Mouse (Mus musculus): ENCODE results near the gene Topors.

GRCm38 (mm10) chr4:40253766-40254165, 15.9 kb downstream of the Topors start:
- TF ChIP-seq EP300 (IDR thresholded peaks at IDR 0.05; ENCODE audit: insufficient read depth, low read depth, low read length) (no peak), CTCF (IDR thresholded peaks at IDR 0.05) (no peak), POLR2A (IDR thresholded peaks at IDR 0.05; ENCODE audit: insufficient read depth, low read depth, low read length) (no peak)

Data from heart, adult 2 months (tissue).